Mouse (Mus musculus): Measurements from ENCODE around the gene Tatdn3.

GRCm38 (mm10) chr1:191021016-191021415 lies 41.7 kb downstream of the Tatdn3 start:
- no peak for TF ChIP-seq CTCF (IDR thresholded peaks at IDR 0.05; ENCODE audit: control insufficient read depth, insufficient read depth, low read length)
- TF ChIP-seq POLR2A (IDR thresholded peaks at IDR 0.05; ENCODE audit: borderline replicate concordance, control insufficient read depth, low read depth, low read length) = no peak

All from bone marrow, adult 2 months (tissue).